Mouse (Mus musculus): ENCODE results near the gene Ascl2.

Ascl2 gene

DNA sequence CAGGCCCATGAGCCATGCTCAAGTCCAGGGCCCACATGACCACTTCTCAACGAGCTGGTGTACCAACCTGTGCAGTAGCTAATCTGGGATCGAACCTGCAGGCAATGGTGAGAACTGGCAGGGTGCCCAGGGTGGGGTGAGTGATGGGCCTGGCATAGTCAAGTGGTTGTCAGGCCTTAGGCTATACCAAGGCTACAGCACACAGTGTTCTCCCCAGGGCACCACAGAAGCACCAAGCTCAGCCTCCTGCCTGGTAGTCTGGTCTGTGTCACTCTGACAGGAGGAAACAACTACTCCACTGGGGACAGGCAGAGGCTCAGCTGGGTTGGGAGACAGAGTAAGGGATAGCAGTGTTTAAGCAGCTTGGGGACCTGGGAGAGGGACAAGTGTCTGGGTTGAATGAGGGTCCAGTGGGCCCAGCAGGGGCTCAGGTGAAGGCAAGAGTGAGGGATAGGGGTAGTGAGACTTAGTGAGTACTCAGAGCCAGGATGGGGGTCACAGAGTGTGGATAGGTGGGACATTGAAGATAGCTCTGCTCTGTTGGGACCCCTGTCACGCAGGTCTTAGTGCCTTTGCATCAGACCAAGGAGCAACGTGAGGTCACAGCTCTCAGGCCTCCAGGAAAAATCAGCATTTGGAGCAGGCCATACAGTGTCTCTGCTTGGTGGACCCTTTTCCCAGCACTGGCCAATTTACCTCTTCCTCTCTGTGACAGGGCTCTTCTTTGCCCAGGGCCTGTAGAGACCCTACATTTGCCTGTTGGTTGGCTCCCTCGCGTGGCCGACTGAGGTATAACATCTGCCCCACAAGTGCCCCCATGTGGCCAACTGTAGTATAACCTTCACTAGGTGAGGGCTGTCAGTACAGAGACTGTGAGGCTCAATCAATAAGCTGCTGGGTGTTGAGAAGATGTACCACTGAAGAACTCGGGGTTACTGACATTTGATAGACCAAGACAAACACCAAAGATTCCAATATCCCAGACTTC, 50.1 kb downstream of the Ascl2 start:
- peak; percentile 92 for DNase-seq (ENCODE audit: extremely low spot score, low spot score)

GRCm38 (mm10) chr7:142917659-142918058, 51.4 kb downstream of the Ascl2 start:
- no peak for DNase-seq (ENCODE audit: extremely low spot score, low spot score)

Measured in neural tube, embryonic 10.5 days (tissue).